Mouse (Mus musculus) 3T3-L1 (cell line): Measurements from ENCODE around the gene Vsx1.

Experiments used
- DNase-seq: peaks from one replicate; pipeline ENCODE4 v3.0.0-alpha.2; 2015; ENCODE audit warnings: low read depth, low spot score

Gene Vsx1

GRCm38 (mm10) chr2:150689223-150689800 is at the start of gene Vsx1:
Gene Vsx1, minus strand, starts transcription at chr2:150689360.
- no peak for DNase-seq

GRCm38 (mm10) chr2:150737881-150738280 is 48.7 kb upstream of the Vsx1 start:
- no peak for DNase-seq

GRCm38 (mm10) chr2:150735756-150736576 is 46.8 kb upstream of the Vsx1 start:
- no peak for DNase-seq

- no peak for DNase-seq
Observed at GRCm38 (mm10) chr2:150712167-150712674, 23.1 kb upstream of the Vsx1 start.

- no peak for DNase-seq
Observed at GRCm38 (mm10) chr2:150691481-150692170, 2.5 kb upstream of the Vsx1 start.

- no peak for DNase-seq
Observed at GRCm38 (mm10) chr2:150690216-150690615, 1.1 kb upstream of the Vsx1 start.

GRCm38 (mm10) chr2:150688541-150689186 is 496 bp downstream of the Vsx1 start:
- no peak for DNase-seq

GRCm38 (mm10) chr2:150687871-150688540 is 1.2 kb downstream of the Vsx1 start:
- DNase-seq = no peak

- no peak for DNase-seq
Observed at GRCm38 (mm10) chr2:150685389-150685788, 3.8 kb downstream of the Vsx1 start.

- DNase-seq = no peak
Observed at GRCm38 (mm10) chr2:150684451-150684850, 4.7 kb downstream of the Vsx1 start.

- no peak for DNase-seq
Observed at GRCm38 (mm10) chr2:150681581-150681980, 7.6 kb downstream of the Vsx1 start.

GRCm38 (mm10) chr2:150678392-150678791 is 10.8 kb downstream of the Vsx1 start:
- peak; percentile 87 for DNase-seq

- DNase-seq = peak; percentile 20
Observed at GRCm38 (mm10) chr2:150675525-150675924, 13.6 kb downstream of the Vsx1 start.

GRCm38 (mm10) chr2:150674900-150675299 is 14.3 kb downstream of the Vsx1 start:
- peak; percentile 80 for DNase-seq

GRCm38 (mm10) chr2:150673929-150674328 is 15.2 kb downstream of the Vsx1 start:
- no peak for DNase-seq

- DNase-seq = no peak
Observed at GRCm38 (mm10) chr2:150671609-150672290, 17.4 kb downstream of the Vsx1 start.

GRCm38 (mm10) chr2:150670926-150671325 is 18.2 kb downstream of the Vsx1 start:
- DNase-seq = no peak

GRCm38 (mm10) chr2:150669454-150670045 is 19.6 kb downstream of the Vsx1 start:
- DNase-seq = no peak

- no peak for DNase-seq
Observed at GRCm38 (mm10) chr2:150668956-150669355, 20.2 kb downstream of the Vsx1 start.
